Mouse (Mus musculus) ovary, postnatal 14 days (tissue): ENCODE data around the gene Klhl22.

Source experiments
- DNase-seq: peaks from one replicate; pipeline ENCODE4 v3.0.0; 2022; ENCODE audit warnings: low spot score

Gene Klhl22

GRCm38 (mm10) chr16:17757756-17758155 is 1.7 kb upstream of the Klhl22 start:
- DNase-seq, result no peak

- DNase-seq, result no peak
Measured at GRCm38 (mm10) chr16:17758902-17759301, 516 bp upstream of the Klhl22 start.

DNA sequence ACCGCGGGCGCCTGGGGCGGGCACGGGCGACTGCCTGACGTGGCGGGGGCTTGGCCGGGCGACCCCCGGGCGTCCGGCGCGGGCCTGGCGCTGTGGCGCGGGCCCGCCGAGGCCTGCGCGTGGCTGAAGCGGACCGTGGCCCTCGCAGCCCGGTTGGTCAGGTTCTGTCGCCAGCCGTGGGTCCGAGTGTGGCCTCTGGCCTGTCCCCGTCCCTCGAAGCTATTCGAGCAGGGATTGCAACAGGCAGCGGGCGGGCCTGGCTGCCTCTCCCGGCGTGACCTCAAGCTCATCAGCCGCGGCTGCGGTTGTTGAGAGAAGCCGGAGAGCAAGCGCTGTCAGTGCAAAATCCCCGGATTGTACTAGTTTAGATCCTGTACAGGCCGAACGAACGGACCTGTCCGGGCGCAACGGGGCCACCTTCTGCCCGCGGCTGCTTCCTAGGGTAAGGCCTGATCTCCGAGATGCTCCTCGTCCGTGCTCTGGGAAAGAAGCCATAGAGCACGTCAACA is 449 bp downstream of the Klhl22 start:
- peak; percentile 38 for DNase-seq

GRCm38 (mm10) chr16:17760657-17761056 is 1.2 kb downstream of the Klhl22 start:
- no peak for DNase-seq

DNA sequence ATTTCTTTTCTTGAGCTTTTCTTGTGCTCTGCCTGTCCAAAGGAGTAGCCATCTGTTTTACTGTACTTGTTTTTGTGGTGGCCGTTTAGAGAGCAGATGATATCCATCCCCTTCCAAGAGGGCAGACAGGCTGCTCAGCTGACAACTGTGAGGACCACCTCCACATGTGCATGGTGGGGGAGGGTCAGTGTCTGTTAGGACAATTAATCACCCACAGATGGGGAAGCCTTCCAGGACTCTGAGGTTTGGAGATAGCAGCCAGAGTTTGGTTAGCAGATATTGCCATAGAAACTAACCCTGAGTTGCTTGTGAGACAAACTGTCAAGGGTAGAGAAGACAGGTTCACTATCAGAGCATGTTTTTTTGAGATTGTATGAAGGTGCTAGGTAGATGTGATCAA is 1.7 kb downstream of the Klhl22 start:
- DNase-seq, result no peak

DNA sequence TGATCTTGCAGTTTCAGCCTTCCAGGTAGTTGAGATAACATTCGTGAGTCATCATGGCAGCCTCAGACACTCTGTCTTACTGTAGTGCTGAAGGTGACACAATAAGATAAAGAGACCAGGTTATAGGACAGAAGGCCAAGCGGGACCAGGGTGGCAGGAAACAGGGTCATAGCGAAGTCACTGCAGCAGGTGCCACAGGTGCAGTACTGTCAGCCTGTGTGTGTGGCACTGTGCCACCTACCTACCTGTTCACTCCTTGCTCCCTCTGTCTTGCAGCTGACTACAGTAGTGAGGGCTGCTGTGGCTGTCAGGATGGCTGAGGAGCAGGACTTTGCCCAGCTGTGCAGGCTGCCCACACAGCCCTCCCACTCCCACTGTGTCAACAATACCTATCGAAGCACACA is 4.7 kb downstream of the Klhl22 start:
- no peak for DNase-seq

DNA sequence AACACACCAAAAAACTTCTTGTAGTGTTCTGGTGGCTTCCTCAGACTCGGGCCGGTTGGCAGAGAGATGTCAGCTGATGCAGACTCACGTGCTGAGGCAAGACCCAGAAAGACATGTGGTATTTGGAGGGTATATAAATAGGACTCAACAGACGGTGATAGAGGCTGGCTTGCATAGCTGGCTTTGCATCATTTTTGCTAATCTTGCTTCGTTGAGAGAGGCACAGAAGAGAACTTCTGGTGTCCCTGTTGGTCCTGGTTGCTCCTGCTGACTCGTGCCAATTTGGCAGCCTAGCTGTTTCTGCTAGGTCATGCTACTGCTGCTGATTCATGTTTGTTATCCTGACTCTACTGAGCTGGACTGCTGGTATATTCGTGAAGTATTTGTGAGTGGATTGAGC is 9.4 kb downstream of the Klhl22 start:
- no peak for DNase-seq

DNA sequence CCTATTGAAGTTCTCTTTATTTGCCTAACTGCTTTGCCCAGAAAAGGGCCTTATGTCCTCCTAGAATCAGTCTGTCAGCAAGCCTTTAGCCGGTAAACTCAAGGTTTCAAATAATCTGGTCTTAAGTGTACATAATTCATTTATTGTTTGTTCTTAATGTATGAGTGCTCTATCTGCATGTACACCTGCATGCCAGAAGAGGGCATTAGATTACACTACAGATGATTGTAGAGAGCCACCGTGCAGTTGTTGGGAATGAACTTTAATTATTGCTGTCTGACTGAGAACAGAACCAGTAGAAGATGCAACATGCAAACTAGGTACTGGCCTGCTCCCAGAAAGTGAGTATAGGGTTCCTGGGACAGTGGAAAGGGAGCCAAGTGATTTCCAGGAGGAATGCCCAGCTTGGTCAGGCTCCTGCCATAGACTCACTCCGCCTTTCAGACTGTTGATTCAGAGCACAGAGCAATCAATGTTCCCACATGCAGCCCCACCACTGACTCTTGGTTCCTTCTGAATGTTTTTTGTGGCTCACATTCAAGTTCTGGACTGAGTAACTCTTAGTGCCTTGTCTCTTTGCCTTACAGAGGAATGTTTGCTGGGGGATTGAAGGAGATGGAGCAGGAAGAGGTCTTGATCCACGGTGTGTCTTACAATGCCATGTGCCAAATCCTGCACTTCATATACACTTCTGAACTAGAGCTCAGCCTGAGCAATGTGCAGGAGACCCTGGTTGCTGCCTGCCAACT is 11.9 kb downstream of the Klhl22 start:
- DNase-seq, result no peak

DNA sequence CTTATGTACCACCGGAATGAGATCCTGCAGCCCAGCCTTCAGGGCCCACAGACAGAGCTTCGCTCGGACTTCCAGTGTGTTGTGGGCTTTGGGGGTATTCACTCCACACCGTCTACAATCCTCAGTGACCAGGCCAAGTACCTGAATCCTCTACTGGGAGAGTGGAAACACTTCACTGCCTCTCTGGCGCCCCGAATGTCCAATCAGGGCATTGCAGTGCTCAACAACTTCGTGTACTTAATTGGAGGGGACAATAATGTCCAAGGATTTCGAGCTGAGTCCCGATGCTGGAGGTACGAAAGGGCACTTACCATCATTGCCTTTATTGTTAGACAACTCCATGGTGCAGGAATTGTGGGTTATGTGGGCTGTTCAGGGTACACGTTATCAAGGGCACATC is 17.4 kb downstream of the Klhl22 start:
- peak; percentile 25 for DNase-seq

- DNase-seq, result no peak
Measured at GRCm38 (mm10) chr16:17778223-17778622, 18.8 kb downstream of the Klhl22 start.

DNA sequence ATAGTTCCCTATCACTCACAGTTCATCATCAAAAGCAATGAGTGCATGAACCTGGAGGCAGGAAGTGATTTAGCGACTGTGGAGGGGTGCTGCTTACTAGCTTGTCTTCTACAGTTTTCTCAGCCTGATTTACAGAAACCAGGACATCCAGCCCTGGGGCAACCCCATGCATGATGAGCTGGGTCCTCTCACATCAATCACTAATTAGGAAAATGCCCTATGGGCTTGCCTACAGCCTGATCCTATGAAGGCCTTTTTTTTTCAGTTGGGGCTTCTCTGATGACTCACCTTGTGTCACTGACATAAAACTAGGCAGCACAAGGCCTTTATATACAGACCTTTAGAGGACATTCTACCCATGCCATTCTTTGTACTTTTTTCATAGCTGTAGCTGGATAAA is 20.3 kb downstream of the Klhl22 start:
- no peak for DNase-seq

DNA sequence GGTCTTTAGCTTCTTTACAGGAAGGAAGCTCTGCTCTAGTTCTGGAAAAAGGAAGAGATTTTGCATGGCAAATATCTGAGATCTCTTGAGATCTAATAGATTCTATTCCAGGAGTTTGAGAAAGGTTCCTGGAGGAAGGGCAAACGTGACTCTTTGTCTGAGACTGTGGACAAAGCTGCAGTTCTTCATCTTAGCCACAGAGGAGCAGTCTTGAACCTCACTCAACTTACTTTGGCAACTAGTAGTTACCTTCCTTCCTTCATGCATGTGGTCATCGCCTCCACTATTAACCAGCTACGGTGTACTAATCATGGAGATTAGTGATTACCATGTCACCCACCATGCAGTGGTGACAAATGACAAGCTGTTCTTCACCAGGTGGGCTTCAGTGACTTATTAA is 25.9 kb downstream of the Klhl22 start:
- DNase-seq, result no peak

DNA sequence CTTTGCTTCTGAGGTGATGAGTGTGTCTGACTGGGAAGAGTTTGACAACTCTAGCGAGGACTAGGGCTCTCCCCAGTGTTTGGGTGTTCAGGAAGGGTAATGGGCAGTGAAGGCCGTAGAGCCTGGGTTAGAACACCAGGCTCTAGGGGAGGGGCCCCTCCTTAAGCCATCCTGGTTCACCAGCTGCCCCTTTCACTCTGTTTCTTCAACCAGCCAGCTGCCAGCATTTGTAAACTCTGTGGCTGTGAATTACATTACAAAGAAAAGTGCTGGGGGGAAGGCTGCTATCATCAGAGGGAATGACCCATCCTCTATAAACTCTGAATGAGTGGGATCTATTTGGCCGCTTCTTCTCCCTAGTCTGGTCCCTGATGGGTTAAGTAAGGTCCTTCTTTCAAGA is 33.3 kb downstream of the Klhl22 start:
- no peak for DNase-seq

DNA sequence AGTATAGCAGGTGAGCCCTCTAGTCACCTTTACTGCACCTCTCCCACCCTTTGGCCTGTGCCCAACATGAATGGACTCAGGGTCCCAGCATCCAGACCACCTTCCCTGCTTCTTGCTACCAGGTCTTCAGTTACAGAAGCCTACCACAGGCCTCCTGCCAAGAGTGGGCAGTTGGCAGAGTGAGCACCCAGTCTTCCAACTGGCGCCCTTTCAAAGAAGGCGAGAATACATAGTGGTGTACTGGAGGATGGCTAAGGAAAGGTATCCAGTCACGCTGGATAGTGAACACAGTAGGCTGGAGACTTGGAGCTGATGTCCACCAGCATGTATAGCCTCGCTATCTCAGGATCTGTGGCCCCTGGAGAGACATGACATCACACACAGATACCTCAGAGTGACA is 34.6 kb downstream of the Klhl22 start:
- no peak for DNase-seq

DNA sequence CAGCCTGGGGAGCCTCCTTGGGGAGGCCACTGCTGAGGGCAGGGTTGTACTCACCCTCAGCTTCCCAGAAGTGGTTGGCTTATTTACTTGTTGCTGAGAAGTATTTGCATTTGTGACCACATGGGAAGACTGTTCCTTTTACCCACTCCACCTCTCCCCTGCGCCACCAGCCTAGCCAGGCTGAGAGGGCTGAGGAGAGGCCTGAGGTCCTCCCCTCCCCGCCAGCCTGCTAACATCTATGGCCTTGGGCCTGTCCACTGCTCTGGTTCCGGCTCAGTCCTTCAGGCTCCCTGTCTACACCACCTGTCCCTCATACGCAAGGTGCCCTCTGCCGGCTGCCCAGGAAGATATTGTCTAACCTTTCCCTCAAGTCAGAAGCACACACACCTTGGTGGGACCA is 36.2 kb downstream of the Klhl22 start:
- DNase-seq, result no peak

GRCm38 (mm10) chr16:17796519-17796918 is 37.1 kb downstream of the Klhl22 start:
- DNase-seq, result no peak

DNA sequence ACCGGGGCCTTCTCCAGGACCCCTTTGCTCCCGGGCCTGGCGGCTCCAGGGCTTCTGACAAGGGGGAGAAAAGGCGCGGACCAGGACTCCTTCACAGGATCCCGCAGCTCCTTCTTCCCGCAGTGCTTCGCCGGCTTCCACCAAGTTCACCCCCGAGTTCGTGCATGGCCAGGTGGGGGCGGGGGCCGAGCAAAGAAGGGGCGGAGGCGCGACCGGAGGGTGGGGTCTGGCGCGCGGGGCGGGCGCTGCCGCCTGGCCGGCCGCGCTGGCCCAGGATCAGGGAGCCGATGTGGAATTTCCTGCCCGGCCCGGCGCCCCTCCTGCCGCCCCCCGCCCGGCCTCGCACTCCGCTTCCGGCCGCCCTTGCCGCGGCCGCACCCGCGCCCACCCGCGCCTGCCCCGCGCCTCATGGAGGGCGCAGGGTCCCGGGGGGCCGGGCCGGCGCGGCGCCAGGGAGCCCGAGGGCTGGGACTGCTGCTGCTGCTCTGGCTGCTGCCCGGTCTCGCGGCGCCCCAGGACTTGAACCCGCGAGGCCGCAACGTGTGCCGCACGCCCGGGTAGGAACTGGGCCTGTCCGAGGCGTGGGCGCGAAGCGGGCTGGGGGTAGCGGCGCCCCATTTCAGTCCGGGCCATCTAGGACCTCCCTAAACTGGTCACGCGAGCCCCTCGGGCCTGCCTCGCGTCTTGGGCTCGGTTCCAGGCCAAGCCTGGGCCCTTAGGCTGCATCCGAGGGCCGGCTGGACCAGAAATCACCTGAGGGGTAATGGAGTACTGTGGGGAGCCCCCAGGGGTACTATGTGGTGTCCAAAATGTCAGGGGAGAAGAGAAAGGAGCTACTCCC is 37.8 kb downstream of the Klhl22 start, which contains the start of gene Scarf2:
Gene Scarf2, plus strand, starts transcription at position 312 of the 841 bp plus-strand sequence.
- DNase-seq, result peak; percentile 61

- peak; percentile 12 for DNase-seq
Measured at GRCm38 (mm10) chr16:17797812-17798311, 38.4 kb downstream of the Klhl22 start.

- DNase-seq, result peak; percentile 25
Measured at GRCm38 (mm10) chr16:17798321-17799180, 39.1 kb downstream of the Klhl22 start.

GRCm38 (mm10) chr16:17799584-17799983 is 40.2 kb downstream of the Klhl22 start:
- no peak for DNase-seq

DNA sequence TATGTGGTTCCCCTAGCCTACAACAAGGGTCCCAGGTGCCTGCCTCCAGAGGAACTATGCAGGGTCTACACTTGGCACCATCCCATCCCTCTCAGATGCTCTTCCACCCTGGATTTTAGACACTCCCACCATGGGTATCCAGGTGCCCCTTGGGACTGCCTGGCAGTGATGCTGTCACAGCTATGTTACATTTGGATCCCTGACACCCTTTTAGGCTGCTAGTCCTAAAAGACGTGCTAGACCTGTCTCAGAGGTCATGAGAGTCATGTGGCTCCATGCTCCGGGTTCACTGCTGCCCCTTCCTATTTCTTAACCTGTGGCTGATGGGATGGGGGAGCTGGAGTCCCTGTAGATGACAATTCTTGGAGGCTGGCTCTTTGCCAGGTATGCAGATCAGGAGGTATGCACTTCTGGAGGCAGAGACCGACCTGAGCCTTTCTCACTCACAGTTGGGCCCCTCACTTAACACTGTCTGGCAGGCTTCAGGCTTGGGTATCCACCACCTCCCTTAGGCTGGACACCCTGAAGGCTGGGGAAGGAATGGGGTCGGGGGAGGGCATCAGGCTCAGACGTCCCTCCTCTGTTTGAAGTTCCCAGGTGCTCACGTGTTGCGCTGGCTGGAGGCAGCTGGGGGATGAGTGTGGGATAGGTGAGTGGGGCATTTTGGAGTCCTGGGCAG is 42.5 kb downstream of the Klhl22 start:
- DNase-seq, result no peak
